Mouse (Mus musculus) heart, postnatal 0 days (tissue): ENCODE results near the gene Wipf2. TPM values are rescaled to one million over a fixed set of nuclear protein-coding genes. Genes with fewer than 3 reads are reported as not detected.

Source experiments
- ATAC-seq: fragments of 200-750 bp; cut with Nextera tagmentation; 2 replicates; pipeline ENCODE4 v1.8.0; 2017; ENCODE audit warnings: low read depth, moderate number of reproducible peaks, moderate library complexity; ENCODE audit not compliant: insufficient read depth
- DNase-seq: peaks from one replicate; pipeline ENCODE4 v3.0.0-alpha.2; 2016; ENCODE audit warnings: low spot score
- H3K27ac ChIP-seq: fragments of 300-500 bp; sonication (generic); 2 replicates; pipeline ENCODE4 v1.5.1; 2014; ENCODE audit warnings: low read depth, mild to moderate bottlenecking
- H3K27me3 ChIP-seq: fragments of 300-500 bp; sonication (generic); 2 replicates; pipeline ENCODE4 v1.6.1; 2014; ENCODE audit warnings: low read length, mixed read lengths; ENCODE audit not compliant: control insufficient read depth, insufficient read depth
- H3K36me3 ChIP-seq: fragments of 300-500 bp; sonication (generic); replicated peaks from 2 replicates; pipeline ENCODE4 v1.6.1; 2014; ENCODE audit warnings: low read length, mixed read lengths; ENCODE audit not compliant: control insufficient read depth, insufficient read depth
- H3K4me1 ChIP-seq: fragments of 300-500 bp; sonication (generic); 2 replicates; pipeline ENCODE4 v1.6.1; 2014; ENCODE audit warnings: antibody characterized with exemption; ENCODE audit not compliant: control insufficient read depth, insufficient read depth
- H3K4me2 ChIP-seq: fragments of 300-500 bp; sonication (generic); 2 replicates; pipeline ENCODE4 v1.6.1; 2014; ENCODE audit warnings: low read depth, mild to moderate bottlenecking, low read length, moderate library complexity
- H3K4me3 ChIP-seq: fragments of 300-500 bp; sonication (generic); 2 replicates; pipeline ENCODE4 v1.5.1; 2014; ENCODE audit warnings: low read depth, low read length
- H3K9ac ChIP-seq: fragments of 300-500 bp; sonication (generic); replicated peaks from 2 replicates; pipeline ENCODE4 v1.6.1; 2014; ENCODE audit warnings: low read depth, low read length, mixed read lengths
- H3K9me3 ChIP-seq: fragments of 300-500 bp; sonication (generic); replicated peaks from 2 replicates; pipeline ENCODE4 v1.6.1; 2016; ENCODE audit warnings: low read length; ENCODE audit not compliant: control insufficient read depth
- CTCF ChIP-seq: IDR thresholded peaks from 2 replicates; pipeline ENCODE4 v1.5.1; 2016; ENCODE audit warnings: antibody characterized with exemption, control low read depth, low read depth
- EP300 ChIP-seq: IDR thresholded peaks from 2 replicates; pipeline ENCODE4 v1.6.1; 2016; ENCODE audit warnings: antibody characterized with exemption, low read depth
- whole genome bisulfite sequencing: fragments of 180-500 bp; shearing (Covaris S2); extraction: QIAGEN DNeasy Blood & Tissue Kit; methylation state at CpG from one replicate; pipeline ENCODE4 v1.1.7; 2014; 5-methylcytosine and 5-hydroxymethylcytosine counted together
- polyA plus RNA-seq: library from polyadenylated mRNA; unstranded; fragments of >200 nt; fragmentation: Nextera tagmentation; extraction: Ambion mirVana; gene quantifications from 2 replicates; pipeline ENCODE4 v1.2.1, GENCODE M21; 2015
- total RNA-seq: library from RNA; depleted of rRNA; stranded (reverse); fragments of >200 nt; gene quantifications from 2 replicates; pipeline ENCODE4 v1.2.3, GENCODE M21; 2014; ENCODE audit warnings: low replicate concordance

Wipf2 gene
- total and polyA plus RNA-seq, 2 experiments from 2014 or later: 1.8 to 6.2 TPM

DNA sequence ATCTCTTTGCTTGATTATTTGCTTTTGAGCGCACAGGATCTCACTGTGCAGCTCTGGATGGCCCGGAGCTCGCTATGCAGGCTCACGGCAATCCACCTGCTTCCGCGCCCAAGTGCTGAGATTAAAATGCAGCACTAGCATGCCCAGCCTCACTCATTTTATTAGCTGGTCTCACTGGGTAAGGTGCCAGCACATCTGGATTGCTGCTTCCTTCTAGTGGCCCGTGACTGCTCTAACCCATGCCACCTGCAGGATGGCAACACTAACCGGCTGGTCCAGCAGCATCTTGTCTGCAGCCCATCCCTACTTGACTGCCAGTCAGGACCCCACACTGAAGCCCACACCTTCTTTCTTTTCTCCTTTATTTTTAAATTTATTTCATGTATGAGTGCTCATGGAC lies 9.3 kb upstream of the Wipf2 start:
- H3K4me2 ChIP-seq: no peak overlapping the region
- 91% methylated on average over 8 of the region's 8 CpGs for WGBS

DNA sequence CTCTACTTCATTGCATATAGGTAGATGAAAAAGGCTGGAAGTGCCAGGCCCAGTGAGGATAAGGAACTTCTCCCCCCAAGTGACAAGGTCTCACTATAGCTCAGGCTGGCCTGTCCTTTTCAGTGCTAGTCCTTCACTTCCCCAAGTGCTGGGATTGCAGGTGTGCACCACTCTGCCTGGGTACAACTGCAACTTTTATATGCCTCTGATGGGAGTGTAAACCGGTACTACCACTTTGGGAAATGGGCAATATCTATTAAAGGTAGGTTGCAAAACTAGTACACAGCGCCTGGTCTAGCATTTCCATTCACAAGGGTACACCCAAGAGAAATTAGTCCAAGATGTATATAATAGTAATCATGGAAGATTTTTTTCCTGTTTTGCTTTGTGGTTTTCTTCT lies 8.8 kb upstream of the Wipf2 start:
- Histone ChIP-seq H3K27me3 (no peaks in the 10 kb centered on the region), H3K27ac (no peak overlapping the region), H3K4me1 (no peaks in the 10 kb centered on the region), H3K4me2 (no peak overlapping the region), H3K36me3 (no peaks in the 10 kb centered on the region), H3K9ac (no peak overlapping the region), H3K4me3 (no peak overlapping the region), H3K9me3 (no peaks in the 10 kb centered on the region)
- TF ChIP-seq CTCF: no peak
- no peak for TF ChIP-seq EP300
- no peak for ATAC-seq
- 91% methylated on average over 2 of the region's 2 CpGs for WGBS
- DNase-seq: no peak

More for the DNA sequence above, 9.3 kb upstream of the Wipf2 start:
- Histone ChIP-seq H3K4me3 (no peak overlapping the region), H3K9me3 (no peaks in the 10 kb centered on the region), H3K27ac (no peak overlapping the region), H3K27me3 (no peaks in the 10 kb centered on the region), H3K9ac (no peak overlapping the region), H3K4me1 (0 out of 2 replicates have a peak, but pooled peaks cover 3% of the 10 kb centered on the region), H3K36me3 (no peaks in the 10 kb centered on the region)
- TF ChIP-seq CTCF (no peak), EP300 (no peak)
- ATAC-seq (no peak), DNase-seq (no peak)

DNA sequence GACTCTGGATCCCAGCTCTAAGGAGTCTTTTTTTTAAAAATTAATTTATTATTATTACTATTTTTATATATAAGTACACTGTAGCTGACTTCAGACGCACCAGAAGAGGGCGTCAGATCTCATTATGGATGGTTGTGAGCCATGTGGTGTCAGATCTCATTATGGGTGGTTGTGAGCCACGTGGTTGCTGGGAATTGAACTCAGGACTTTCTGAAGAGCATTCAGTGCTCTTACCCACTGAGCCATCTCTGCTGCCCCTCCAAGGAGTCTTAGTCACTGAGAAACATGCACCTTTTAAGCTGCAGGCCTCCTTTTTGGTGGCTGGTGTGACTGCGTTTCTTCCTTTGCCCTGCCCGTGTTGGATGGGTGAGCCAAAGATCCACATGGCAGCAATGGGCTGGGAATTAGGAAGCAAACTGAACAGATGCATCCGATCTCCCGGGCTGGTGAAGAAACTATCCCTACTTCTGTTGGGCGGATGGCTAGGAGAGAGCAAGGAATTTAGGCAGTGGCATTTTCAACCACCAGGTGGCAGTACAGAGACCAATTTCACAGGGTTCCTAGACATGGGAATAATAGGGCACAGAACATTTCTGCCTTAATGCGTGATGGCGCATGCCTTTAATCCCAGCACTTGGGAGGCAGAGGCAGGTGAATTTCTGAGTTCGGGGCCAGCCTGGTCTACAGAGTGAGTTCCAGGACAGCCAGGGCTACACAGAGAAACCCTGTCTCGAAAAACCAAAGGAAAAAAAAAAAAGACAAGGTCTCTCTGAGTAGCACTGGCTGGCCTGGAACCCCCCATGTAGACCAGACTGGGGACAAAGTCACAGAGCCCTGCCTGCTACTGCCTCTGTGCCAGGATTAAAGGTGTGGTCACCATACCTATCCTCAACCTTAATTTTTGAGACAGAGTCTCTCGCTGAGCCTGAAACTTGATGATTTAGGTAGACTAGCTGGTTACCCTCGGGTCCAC lies 4.4 kb upstream of the Wipf2 start:
- Histone ChIP-seq H3K27ac (no peak overlapping the region), H3K36me3 (no peaks in the 10 kb centered on the region), H3K27me3 (no peaks in the 10 kb centered on the region), H3K4me2 (no peak overlapping the region), H3K4me3 (no peak overlapping the region), H3K9ac (no peak overlapping the region), H3K4me1 (0 out of 2 replicates have a peak, but pooled peaks cover 5% of the 10 kb centered on the region), H3K9me3 (no peaks in the 10 kb centered on the region)
- DNase-seq: peak; percentile 85
- 27% methylated on average over 14 of the region's 14 CpGs for WGBS
- TF ChIP-seq EP300 (no peak), CTCF (peak; percentile 91)
- ATAC-seq: peak; percentile 48

DNA sequence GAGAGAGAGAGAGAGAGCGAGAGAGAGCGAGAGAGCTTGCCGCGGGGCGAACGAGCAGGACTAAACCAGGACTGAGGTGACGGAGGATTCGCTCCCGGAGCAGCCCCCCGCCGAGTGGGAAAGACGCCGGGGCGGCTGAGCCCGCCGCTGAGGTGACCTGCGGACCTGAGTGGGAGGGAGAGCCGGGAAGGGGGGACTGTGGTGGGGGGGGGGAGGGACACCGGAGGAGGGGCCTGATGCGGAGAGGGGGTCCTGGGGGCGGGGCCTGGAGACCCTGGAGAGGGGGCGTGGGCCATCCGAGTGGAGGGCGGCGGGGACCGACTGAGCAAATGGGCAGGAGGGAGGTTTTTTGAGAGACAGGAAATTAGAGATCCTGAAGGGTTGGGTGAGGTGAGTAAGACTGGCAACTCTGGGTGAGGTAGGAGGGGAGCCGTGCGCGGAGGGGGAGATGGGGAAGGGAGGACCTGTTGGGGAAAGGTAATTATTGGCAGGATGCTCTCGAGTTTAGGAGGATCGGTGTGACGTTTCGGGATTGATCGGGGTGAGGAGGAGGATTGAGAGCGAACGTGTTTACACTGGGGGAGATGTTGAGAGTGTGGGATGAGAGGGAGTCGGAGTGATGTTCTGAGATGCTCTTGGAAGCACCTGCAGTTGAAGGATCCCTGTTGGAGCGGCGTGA lies 452 bp downstream of the Wipf2 start:
- Histone ChIP-seq H3K9me3 (no peaks in the 10 kb centered on the region), H3K36me3 (peaks cover 20% of the 10 kb centered on the region), H3K27me3 (no peaks in the 10 kb centered on the region), H3K27ac (peak overlapping the region; percentile 79), H3K4me2 (peak overlapping the region; percentile 66), H3K9ac (peak overlapping the region; percentile 84), H3K4me1 (0 out of 2 replicates have a peak, but pooled peaks cover 8% of the 10 kb centered on the region), H3K4me3 (peak overlapping the region; percentile 84)
- WGBS: under 1% methylated on average over 39 of the region's 39 CpGs
- peak; percentile 76 for ATAC-seq
- peak; percentile 51 for DNase-seq
- TF ChIP-seq EP300: 0 out of 2 replicates have a peak, but pooled peaks have one; percentile 4
- TF ChIP-seq CTCF: no peak

DNA sequence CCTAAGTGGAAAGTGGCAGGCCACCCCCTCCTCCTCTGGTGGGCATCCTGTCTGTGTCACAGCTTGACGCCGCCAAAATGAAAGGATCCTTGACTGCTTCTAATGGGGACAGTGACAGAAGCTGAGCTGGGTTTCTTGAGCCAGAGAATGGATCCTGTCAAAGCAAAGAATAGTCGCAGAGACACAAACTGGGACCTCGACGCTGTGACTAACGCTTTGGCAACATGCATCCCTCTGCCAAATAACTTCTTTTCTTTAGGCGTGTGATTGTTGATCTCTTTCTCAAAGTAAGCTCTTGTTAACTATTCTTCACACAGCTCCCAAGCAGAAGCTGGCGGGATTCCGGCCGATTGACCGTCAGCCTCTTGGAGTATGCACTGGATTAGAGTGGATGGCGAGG lies 3.9 kb downstream of the Wipf2 start:
- H3K4me2 ChIP-seq: no peak overlapping the region
- no peaks in the 10 kb centered on the region for H3K27me3 ChIP-seq
- H3K36me3 ChIP-seq: peaks cover 31% of the 10 kb centered on the region
- no peak for DNase-seq
- WGBS: 77% methylated on average over 12 of the region's 12 CpGs
- ATAC-seq: no peak
- H3K9ac ChIP-seq: no peak overlapping the region
- no peak overlapping the region for H3K27ac ChIP-seq
- TF ChIP-seq EP300 (no peak), CTCF (no peak)
- H3K4me3 ChIP-seq: no peak overlapping the region
- no peaks in the 10 kb centered on the region for H3K9me3 ChIP-seq
- peaks cover 25% of the 10 kb centered on the region for H3K4me1 ChIP-seq
